Mouse (Mus musculus) midbrain, embryonic 11.5 days (tissue): ENCODE measurements around the gene Rnase11. TPM values are rescaled to one million over a fixed set of nuclear protein-coding genes. Genes with fewer than 3 reads are reported as not detected.
"Not testable (repeated sequence)": the region's sequence is repeated elsewhere in the genome, so short reads cannot be mapped to it uniquely, and the experiment has no call there.

Experiments used
- ATAC-seq: fragments of 200-750 bp; cut with Nextera tagmentation; 2 replicates; pipeline ENCODE4 v1.8.0; 2017; ENCODE audit warnings: moderate TSS enrichment, moderate library complexity; ENCODE audit not compliant: low FRiP score
- DNase-seq: peaks from one replicate; pipeline ENCODE4 v3.0.0; 2015; ENCODE audit warnings: low spot score; ENCODE audit errors: missing footprints
- H3K27ac ChIP-seq: fragments of 300-500 bp; sonication (generic); 2 replicates; pipeline ENCODE4 v1.5.1; 2014; ENCODE audit warnings: low read depth, low read length
- H3K27me3 ChIP-seq: fragments of 300-500 bp; sonication (generic); 2 replicates; pipeline ENCODE4 v1.6.1; 2014; ENCODE audit warnings: mild to moderate bottlenecking, low read length, moderate library complexity, mixed read lengths; ENCODE audit not compliant: control insufficient read depth, insufficient read depth
- H3K36me3 ChIP-seq: fragments of 300-500 bp; sonication (generic); 2 replicates; pipeline ENCODE4 v1.6.1; 2014; ENCODE audit warnings: mild to moderate bottlenecking, low read length, moderate library complexity, mixed read lengths; ENCODE audit not compliant: control insufficient read depth, insufficient read depth
- H3K4me1 ChIP-seq: fragments of 300-500 bp; sonication (generic); 2 replicates; pipeline ENCODE4 v1.6.1; 2014; ENCODE audit warnings: low read length; ENCODE audit not compliant: control insufficient read depth, insufficient read depth
- H3K4me2 ChIP-seq: fragments of 300-500 bp; sonication (generic); 2 replicates; pipeline ENCODE4 v1.6.1; 2014; ENCODE audit warnings: mild to moderate bottlenecking, moderate library complexity
- H3K4me3 ChIP-seq: fragments of 300-500 bp; sonication (generic); 2 replicates; pipeline ENCODE4 v1.5.1; 2014; ENCODE audit warnings: low read depth, low read length
- H3K9ac ChIP-seq: fragments of 300-500 bp; sonication (generic); 2 replicates; pipeline ENCODE4 v1.6.1; 2014; ENCODE audit warnings: low read length
- H3K9me3 ChIP-seq: fragments of 300-500 bp; sonication (generic); 2 replicates; pipeline ENCODE4 v1.6.1; 2016; ENCODE audit warnings: low read length; ENCODE audit not compliant: control insufficient read depth
- WGBS: fragments of 180-500 bp; shearing (Covaris S2); extraction: QIAGEN DNeasy Blood & Tissue Kit; methylation state at CpG from one replicate; pipeline ENCODE4 v1.1.7; 2014; 5-methylcytosine and 5-hydroxymethylcytosine counted together
- polyA plus RNA-seq: library from polyadenylated mRNA; unstranded; fragments of >200 nt; fragmentation: Nextera tagmentation; extraction: Ambion mirVana; gene quantifications from 2 replicates; pipeline ENCODE4 v1.2.1, GENCODE M21; 2014

The Rnase11 gene
- polyA plus RNA-seq, 1 experiment from 2014 or later: not detected

DNA sequence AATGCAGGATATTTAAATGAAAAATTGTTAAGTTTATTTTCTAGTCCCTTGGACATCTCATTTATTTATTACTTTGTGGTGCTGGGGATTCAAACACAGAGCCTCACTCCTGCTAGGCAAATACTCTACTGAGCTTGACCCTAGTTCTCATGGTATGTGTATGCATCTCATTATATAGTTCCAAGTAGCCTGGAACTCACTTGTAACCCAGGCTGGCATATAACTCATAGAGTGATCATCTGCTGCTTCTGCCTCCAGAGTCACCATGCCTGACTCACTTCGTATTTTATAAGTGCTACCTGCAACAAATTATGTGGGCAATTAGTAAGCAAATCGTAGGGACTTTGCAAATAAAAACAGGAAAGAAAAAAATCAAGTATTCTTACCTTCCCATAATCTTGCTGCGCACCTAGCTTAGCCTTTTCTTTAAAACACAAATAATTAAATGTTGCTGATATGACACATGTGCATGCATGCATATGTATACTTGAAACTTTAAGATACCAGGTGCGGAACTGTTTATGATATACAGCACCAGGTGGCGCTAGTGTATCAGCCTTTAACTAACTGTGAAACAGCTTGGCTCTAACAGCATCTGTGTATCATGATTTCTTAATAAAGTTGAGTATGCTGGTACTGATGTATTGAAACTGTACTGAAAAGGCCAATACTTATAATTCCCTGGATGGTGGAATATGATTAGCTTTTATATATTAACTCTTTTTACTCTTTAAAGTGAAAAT lies 23.4 kb downstream of the Rnase11 start:
- Histone ChIP-seq H3K4me3 (no peak overlapping the region), H3K27ac (no peak overlapping the region), H3K9me3 (no peaks in the 10 kb centered on the region), H3K4me1 (no peaks in the 10 kb centered on the region), H3K27me3 (no peaks in the 10 kb centered on the region), H3K36me3 (no peaks in the 10 kb centered on the region), H3K9ac (no peak overlapping the region), H3K4me2 (no peak overlapping the region)
- WGBS: 35% methylated on average over 5 of the region's 5 CpGs
- ATAC-seq: peak; percentile 52; the same call in 1 of the 2 replicates
- peak; percentile 94 for DNase-seq

DNA sequence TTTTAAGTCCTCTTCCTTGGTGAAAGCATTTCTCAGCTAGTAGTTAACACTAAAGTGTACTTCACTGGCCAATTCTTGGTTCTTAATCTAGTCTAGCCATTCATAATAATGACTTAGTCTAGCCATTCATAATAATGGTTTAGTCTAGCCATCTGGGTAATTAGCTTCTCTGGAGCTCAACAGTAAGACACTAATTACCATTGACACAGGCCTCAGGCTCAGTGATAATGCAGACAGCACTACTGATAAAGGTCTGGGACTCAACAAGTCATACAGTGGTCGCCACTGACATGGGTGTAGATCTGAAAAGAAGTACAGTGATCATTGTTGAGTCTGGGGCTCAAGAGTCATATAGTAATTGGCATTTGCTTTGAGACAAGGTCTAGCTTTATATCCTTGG lies 25.1 kb downstream of the Rnase11 start:
- Histone ChIP-seq H3K27me3 (no peaks in the 10 kb centered on the region), H3K4me1 (no peaks in the 10 kb centered on the region), H3K9ac (no peak overlapping the region), H3K36me3 (no peaks in the 10 kb centered on the region), H3K27ac (no peak overlapping the region), H3K4me2 (no peak overlapping the region), H3K4me3 (no peak overlapping the region), H3K9me3 (no peaks in the 10 kb centered on the region)
- no peak for ATAC-seq
- DNase-seq: no peak
- 82% methylated on average over 1 of the region's 1 CpGs for WGBS

- Histone ChIP-seq H3K9ac (no peak overlapping the region), H3K27ac (no peak overlapping the region), H3K36me3 (no peaks in the 10 kb centered on the region), H3K4me1 (no peaks in the 10 kb centered on the region), H3K4me2 (no peak overlapping the region), H3K4me3 (no peak overlapping the region), H3K27me3 (no peaks in the 10 kb centered on the region), H3K9me3 (no peaks in the 10 kb centered on the region)
- ATAC-seq (no peak), DNase-seq (no peak)
- WGBS: 87% methylated on average over 4 of the region's 4 CpGs
Measured at GRCm38 (mm10) chr14:51023457-51023856, 26.5 kb downstream of the Rnase11 start.

- no peak for DNase-seq
- H3K4me3 ChIP-seq: no peak overlapping the region
- no peaks in the 10 kb centered on the region for H3K27me3 ChIP-seq
- no peak for ATAC-seq
- 70% methylated on average over 3 of the region's 3 CpGs for WGBS
- H3K4me1 ChIP-seq: no peaks in the 10 kb centered on the region
- no peaks in the 10 kb centered on the region for H3K36me3 ChIP-seq
- H3K9me3 ChIP-seq: no peaks in the 10 kb centered on the region
- no peak overlapping the region for H3K27ac ChIP-seq
- no peak overlapping the region for H3K4me2 ChIP-seq
- H3K9ac ChIP-seq: no peak overlapping the region
Measured at GRCm38 (mm10) chr14:51017256-51017655, 32.7 kb downstream of the Rnase11 start.

DNA sequence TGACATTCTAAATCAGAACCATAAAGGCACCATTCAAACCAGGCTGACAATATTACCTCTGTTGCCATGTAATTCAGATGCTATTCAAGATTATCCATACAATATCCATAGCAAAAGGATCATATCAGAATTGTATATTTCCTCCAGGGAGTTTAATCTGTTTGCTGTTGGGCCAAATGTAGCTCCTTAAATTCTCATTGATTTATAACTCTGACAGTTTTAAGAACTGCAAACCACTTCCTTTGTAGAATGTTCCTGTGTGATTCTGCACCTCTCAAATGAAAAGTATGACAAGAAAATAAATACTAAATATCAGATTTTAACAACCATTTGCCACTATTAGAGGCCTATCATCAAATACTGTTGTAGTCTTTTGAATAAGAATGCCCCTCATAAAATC lies 34.2 kb downstream of the Rnase11 start:
- no peaks in the 10 kb centered on the region for H3K4me1 ChIP-seq
- no peaks in the 10 kb centered on the region for H3K36me3 ChIP-seq
- H3K4me2 ChIP-seq: no peak overlapping the region
- no peak overlapping the region for H3K27ac ChIP-seq
- no peaks in the 10 kb centered on the region for H3K9me3 ChIP-seq
- DNase-seq (no peak), ATAC-seq (no peak)
- no peaks in the 10 kb centered on the region for H3K27me3 ChIP-seq
- H3K4me3 ChIP-seq: no peak overlapping the region
- no peak overlapping the region for H3K9ac ChIP-seq

- H3K36me3 ChIP-seq, H3K27ac ChIP-seq, H3K4me2 ChIP-seq, ATAC-seq, H3K9me3 ChIP-seq, H3K4me3 ChIP-seq, H3K27me3 ChIP-seq, DNase-seq, H3K4me1 ChIP-seq, H3K9ac ChIP-seq: not testable (repeated sequence)
- 89% methylated on average over 3 of the region's 3 CpGs for WGBS
Measured at GRCm38 (mm10) chr14:51014724-51015123, 35.2 kb downstream of the Rnase11 start.

GRCm38 (mm10) chr14:51009572-51009971 lies 40.4 kb downstream of the Rnase11 start:
- H3K27me3 ChIP-seq: no peaks in the 10 kb centered on the region
- no peak overlapping the region for H3K27ac ChIP-seq
- H3K9ac ChIP-seq: no peak overlapping the region
- H3K4me2 ChIP-seq: no peak overlapping the region
- no peak overlapping the region for H3K4me3 ChIP-seq
- DNase-seq: no peak
- ATAC-seq: no peak
- H3K4me1 ChIP-seq: no peaks in the 10 kb centered on the region
- 86% methylated on average over 6 of the region's 6 CpGs for WGBS
- H3K9me3 ChIP-seq: no peaks in the 10 kb centered on the region
- no peaks in the 10 kb centered on the region for H3K36me3 ChIP-seq

GRCm38 (mm10) chr14:51008781-51009180 lies 41.2 kb downstream of the Rnase11 start:
- no peaks in the 10 kb centered on the region for H3K9me3 ChIP-seq
- H3K4me1 ChIP-seq: no peaks in the 10 kb centered on the region
- H3K4me2 ChIP-seq: no peak overlapping the region
- no peak for DNase-seq
- WGBS: 82% methylated on average over 4 of the region's 4 CpGs
- ATAC-seq: no peak
- no peak overlapping the region for H3K4me3 ChIP-seq
- H3K27ac ChIP-seq: no peak overlapping the region
- no peaks in the 10 kb centered on the region for H3K27me3 ChIP-seq
- H3K36me3 ChIP-seq: no peaks in the 10 kb centered on the region
- H3K9ac ChIP-seq: no peak overlapping the region

- ATAC-seq (no peak), DNase-seq (no peak)
- Histone ChIP-seq H3K27me3 (no peaks in the 10 kb centered on the region), H3K36me3 (no peaks in the 10 kb centered on the region), H3K9me3 (no peaks in the 10 kb centered on the region), H3K4me2 (no peak overlapping the region), H3K4me3 (no peak overlapping the region), H3K4me1 (no peaks in the 10 kb centered on the region), H3K9ac (no peak overlapping the region), H3K27ac (no peak overlapping the region)
- WGBS: 85% methylated on average over 13 of the region's 13 CpGs
Measured at GRCm38 (mm10) chr14:51007914-51008713, 41.8 kb downstream of the Rnase11 start.
